Mouse (Mus musculus) myocyte (in vitro differentiated cells): Measurements from ENCODE around the gene Tenm2.

Source experiments
- MYOD1 ChIP-seq, 3 experiments: IDR thresholded peaks; one replicate each; pipeline ENCODE4 v1.6.1; 2011; ENCODE audit warnings: control low read depth in 2 of 3, low read depth in 2 of 3, mild to moderate bottlenecking in 2 of 3, moderate library complexity in 1 of 3; ENCODE audit not compliant: insufficient read length in 2 of 3, control insufficient read depth in 1 of 3
- POLR2A ChIP-seq: IDR thresholded peaks from one replicate; pipeline ENCODE4 v1.6.1; 2011; ENCODE audit warnings: low read depth, mild to moderate bottlenecking, control low read depth, moderate library complexity; ENCODE audit not compliant: insufficient read length
- USF1 ChIP-seq: IDR thresholded peaks from one replicate; pipeline ENCODE4 v1.6.1; 2011; ENCODE audit warnings: low read depth, mild to moderate bottlenecking, control low read depth, moderate library complexity

DNA sequence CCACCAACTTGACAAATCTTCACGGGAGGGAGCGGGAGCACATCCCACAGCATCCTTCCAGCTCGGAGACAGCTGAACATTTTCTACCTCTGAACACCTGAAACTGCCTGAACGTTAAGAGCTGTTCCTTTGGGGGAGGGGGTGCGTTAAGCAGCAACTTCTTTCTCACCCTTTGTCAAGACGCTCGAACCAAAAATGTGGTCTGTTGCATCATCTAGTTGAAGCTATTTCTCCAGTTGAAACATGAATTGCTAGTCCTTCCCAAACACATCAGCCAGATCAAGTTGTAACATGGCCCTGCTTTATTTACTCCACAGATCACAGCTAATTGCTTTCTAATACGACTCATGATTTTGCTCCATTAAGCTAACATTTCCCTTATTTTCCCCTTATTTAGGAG is 799.5 kb downstream of the Tenm2 start:
- no peak for TF ChIP-seq USF1
- TF ChIP-seq POLR2A, result no peak
- no peak for TF ChIP-seq MYOD1 (IDR thresholded peaks at IDR 0.05; ENCODE audit: control insufficient read depth in 1 of 3, insufficient read length in 2 of 3, low read depth in 2 of 3)
